Mouse (Mus musculus): ENCODE data around the gene Snd1. TPM values are rescaled to one million over a fixed set of nuclear protein-coding genes. Genes with fewer than 3 reads are reported as not detected.

Gene Snd1
- total and polyA plus RNA-seq, 2 experiments from 2014 or later = 54.7 to 120 TPM

DNA sequence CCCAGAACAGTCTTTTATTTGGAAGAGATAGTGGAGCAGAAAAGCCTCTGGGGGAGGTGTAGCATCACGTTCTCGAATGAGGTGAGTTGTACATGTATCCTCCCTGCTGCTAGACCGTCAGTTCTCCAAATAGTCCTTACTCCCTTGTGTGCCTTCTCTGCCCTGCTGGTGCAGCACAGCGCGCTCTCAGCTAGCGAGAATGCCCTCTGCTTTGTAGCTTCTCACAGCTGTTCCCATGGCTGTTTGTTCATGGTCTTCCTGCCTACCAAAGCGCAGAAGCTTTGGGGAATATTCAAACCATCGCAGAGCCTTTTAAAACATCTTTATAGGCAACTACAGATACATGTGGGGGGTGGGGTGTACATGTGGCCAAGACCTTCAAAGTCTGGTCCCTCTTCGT is 374.0 kb downstream of the Snd1 start:
- WGBS = 79% methylated on average over 9 of the region's 9 CpGs
- no peak for TF ChIP-seq CTCF (IDR thresholded peaks at IDR 0.05; ENCODE audit: low read depth)
- TF ChIP-seq EP300 (IDR thresholded peaks at IDR 0.05; ENCODE audit: low read depth) = no peak
- ATAC-seq (ENCODE audit: insufficient read depth, low read depth) (no peak), DNase-seq (ENCODE audit: low spot score) (no peak)
- H3K4me1 ChIP-seq (ENCODE audit: control insufficient read depth, insufficient read depth) = peaks cover 18% of the 10 kb centered on the region
- H3K9ac ChIP-seq (replicated peaks; ENCODE audit: low read depth, low read length) = no peak overlapping the region
- H3K9me3 ChIP-seq (replicated peaks; ENCODE audit: control insufficient read depth, low read length) = no peaks in the 10 kb centered on the region
- no peaks in the 10 kb centered on the region for H3K27me3 ChIP-seq (ENCODE audit: control insufficient read depth, insufficient read depth, low read length)
- H3K4me3 ChIP-seq (ENCODE audit: low read depth, low read length) = no peak overlapping the region
- no peak overlapping the region for H3K4me2 ChIP-seq (ENCODE audit: low read depth, low read length)
- H3K27ac ChIP-seq (ENCODE audit: low read depth) = no peak overlapping the region
- no peaks in the 10 kb centered on the region for H3K36me3 ChIP-seq (replicated peaks; ENCODE audit: control insufficient read depth, insufficient read depth, low read length)

DNA sequence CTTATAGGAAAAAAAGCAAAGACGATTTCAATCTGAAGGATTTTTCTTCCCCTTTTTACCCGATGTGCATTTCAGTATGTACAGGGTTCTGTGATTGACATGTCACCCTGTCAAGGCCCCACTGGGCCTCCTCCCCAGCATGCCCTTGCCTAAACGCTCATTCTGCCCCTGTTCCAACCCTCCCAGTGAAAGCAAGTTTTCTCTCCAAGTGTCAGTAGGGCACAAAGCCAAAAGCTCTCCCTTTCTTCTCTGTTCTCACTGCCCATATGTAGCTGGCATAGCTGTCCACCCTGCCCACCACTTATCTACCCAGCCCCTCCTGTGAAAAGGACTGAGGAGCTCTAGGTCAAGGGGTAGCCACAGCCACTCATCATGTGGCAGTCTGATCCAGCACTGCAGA is 374.4 kb downstream of the Snd1 start:
- TF ChIP-seq CTCF (IDR thresholded peaks at IDR 0.05; ENCODE audit: low read depth) (no peak), EP300 (IDR thresholded peaks at IDR 0.05; ENCODE audit: low read depth) (no peak)
- H3K27ac ChIP-seq (ENCODE audit: low read depth) = no peak overlapping the region
- H3K4me3 ChIP-seq (ENCODE audit: low read depth, low read length) = no peak overlapping the region
- no peak overlapping the region for H3K9ac ChIP-seq (replicated peaks; ENCODE audit: low read depth, low read length)
- no peaks in the 10 kb centered on the region for H3K36me3 ChIP-seq (replicated peaks; ENCODE audit: control insufficient read depth, insufficient read depth, low read length)
- no peaks in the 10 kb centered on the region for H3K27me3 ChIP-seq (ENCODE audit: control insufficient read depth, insufficient read depth, low read length)
- no peaks in the 10 kb centered on the region for H3K9me3 ChIP-seq (replicated peaks; ENCODE audit: control insufficient read depth, low read length)
- ATAC-seq (ENCODE audit: insufficient read depth, low read depth) = 0 out of 2 replicates have a peak, but pooled peaks have one; percentile 42
- H3K4me1 ChIP-seq (ENCODE audit: control insufficient read depth, insufficient read depth) = peaks cover 18% of the 10 kb centered on the region
- H3K4me2 ChIP-seq (ENCODE audit: low read depth, low read length) = no peak overlapping the region
- no peak for DNase-seq (ENCODE audit: low spot score)
- 33% methylated on average over 3 of the region's 3 CpGs for WGBS

DNA sequence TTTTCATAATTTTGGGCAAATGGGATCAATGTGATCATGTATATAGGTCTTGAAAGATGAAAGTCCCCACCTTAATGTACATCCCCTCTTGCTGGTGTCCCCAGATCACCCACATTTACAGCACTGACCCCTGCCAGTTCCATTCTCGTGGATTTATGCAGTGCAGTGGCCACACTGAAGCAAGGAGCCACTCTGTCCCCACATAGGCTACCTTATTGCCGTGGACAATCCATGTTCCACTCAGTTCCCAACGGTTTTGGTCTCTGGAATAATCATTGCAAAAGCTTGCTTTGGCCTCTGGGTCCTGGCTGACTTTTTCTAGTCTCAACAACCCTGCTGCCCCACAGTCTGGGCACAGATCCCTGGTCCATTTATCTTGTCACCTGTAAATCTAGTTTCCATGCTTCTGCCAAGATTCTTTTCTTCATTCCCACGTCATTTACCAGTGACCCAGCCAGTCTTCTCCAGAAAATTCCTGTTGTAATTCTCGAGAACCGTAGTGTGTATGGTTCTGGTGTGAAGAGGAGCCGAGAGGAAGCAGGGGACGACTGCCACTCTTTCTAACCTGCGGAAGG is 375.5 kb downstream of the Snd1 start:
- no peak for TF ChIP-seq EP300 (IDR thresholded peaks at IDR 0.05; ENCODE audit: low read depth)
- TF ChIP-seq CTCF (IDR thresholded peaks at IDR 0.05; ENCODE audit: low read depth) = no peak
- Histone ChIP-seq H3K4me3 (ENCODE audit: low read depth, low read length) (no peak overlapping the region), H3K36me3 (replicated peaks; ENCODE audit: control insufficient read depth, insufficient read depth, low read length) (no peaks in the 10 kb centered on the region), H3K9ac (replicated peaks; ENCODE audit: low read depth, low read length) (no peak overlapping the region), H3K4me2 (ENCODE audit: low read depth, low read length) (no peak overlapping the region), H3K4me1 (ENCODE audit: control insufficient read depth, insufficient read depth) (peaks cover 18% of the 10 kb centered on the region), H3K27ac (ENCODE audit: low read depth) (no peak overlapping the region), H3K9me3 (replicated peaks; ENCODE audit: control insufficient read depth, low read length) (no peaks in the 10 kb centered on the region), H3K27me3 (ENCODE audit: control insufficient read depth, insufficient read depth, low read length) (no peaks in the 10 kb centered on the region)
- no peak for ATAC-seq (ENCODE audit: insufficient read depth, low read depth)
- DNase-seq (ENCODE audit: low spot score) = no peak
- WGBS = 82% methylated on average over 9 of the region's 9 CpGs

DNA sequence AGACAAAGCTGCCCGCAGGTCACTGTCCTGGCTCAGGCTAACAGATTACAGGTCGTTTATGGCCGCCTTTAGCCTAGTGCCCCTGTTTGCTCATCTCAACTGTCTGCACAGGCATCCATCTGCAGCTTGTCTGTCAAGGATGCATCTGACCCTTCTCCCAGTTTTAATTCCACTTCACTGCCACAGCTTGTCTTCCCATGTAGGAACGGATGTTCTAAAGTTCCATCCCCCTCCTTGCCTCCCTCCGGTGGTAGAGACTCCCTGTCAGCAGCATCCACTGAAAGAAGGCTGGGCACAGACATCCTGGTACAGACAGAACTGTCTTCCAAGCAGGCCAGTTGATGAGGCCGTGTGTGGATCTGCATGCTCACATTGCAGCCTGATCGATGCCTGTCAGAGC is 377.4 kb downstream of the Snd1 start:
- Histone ChIP-seq H3K4me2 (ENCODE audit: low read depth, low read length) (no peak overlapping the region), H3K27ac (ENCODE audit: low read depth) (no peak overlapping the region), H3K9ac (replicated peaks; ENCODE audit: low read depth, low read length) (no peak overlapping the region), H3K27me3 (ENCODE audit: control insufficient read depth, insufficient read depth, low read length) (no peaks in the 10 kb centered on the region), H3K9me3 (replicated peaks; ENCODE audit: control insufficient read depth, low read length) (no peaks in the 10 kb centered on the region), H3K4me3 (ENCODE audit: low read depth, low read length) (no peak overlapping the region), H3K36me3 (replicated peaks; ENCODE audit: control insufficient read depth, insufficient read depth, low read length) (no peaks in the 10 kb centered on the region), H3K4me1 (ENCODE audit: control insufficient read depth, insufficient read depth) (peaks cover 18% of the 10 kb centered on the region)
- no peak for ATAC-seq (ENCODE audit: insufficient read depth, low read depth)
- 73% methylated on average over 7 of the region's 7 CpGs for WGBS
- no peak for DNase-seq (ENCODE audit: low spot score)
- TF ChIP-seq CTCF (IDR thresholded peaks at IDR 0.05; ENCODE audit: low read depth) = no peak
- no peak for TF ChIP-seq EP300 (IDR thresholded peaks at IDR 0.05; ENCODE audit: low read depth)

DNA sequence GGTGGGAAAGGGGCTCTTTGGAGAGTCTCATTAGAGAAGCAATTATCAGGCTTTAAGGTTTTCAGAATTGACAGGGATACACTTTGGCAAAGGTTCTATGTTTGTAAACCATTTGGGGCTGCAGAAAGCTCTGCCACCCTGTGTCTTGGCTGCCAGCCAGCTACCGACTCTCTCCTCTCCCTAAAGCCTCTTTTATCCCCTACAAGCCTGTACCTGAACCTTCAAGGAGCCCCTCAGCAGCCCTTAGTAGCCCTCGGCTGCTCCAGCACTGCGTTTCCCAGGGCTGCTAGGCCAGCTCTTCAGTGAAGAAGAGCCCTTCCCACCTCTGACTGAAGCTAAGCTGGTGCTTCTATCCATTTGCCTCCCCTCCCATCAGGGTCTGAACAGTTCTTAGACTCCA is 378.2 kb downstream of the Snd1 start:
- Histone ChIP-seq H3K4me1 (ENCODE audit: control insufficient read depth, insufficient read depth) (peaks cover 18% of the 10 kb centered on the region), H3K9me3 (replicated peaks; ENCODE audit: control insufficient read depth, low read length) (no peaks in the 10 kb centered on the region), H3K9ac (replicated peaks; ENCODE audit: low read depth, low read length) (no peak overlapping the region), H3K4me3 (ENCODE audit: low read depth, low read length) (no peak overlapping the region), H3K27ac (ENCODE audit: low read depth) (no peak overlapping the region), H3K36me3 (replicated peaks; ENCODE audit: control insufficient read depth, insufficient read depth, low read length) (no peaks in the 10 kb centered on the region), H3K27me3 (ENCODE audit: control insufficient read depth, insufficient read depth, low read length) (no peaks in the 10 kb centered on the region), H3K4me2 (ENCODE audit: low read depth, low read length) (no peak overlapping the region)
- TF ChIP-seq CTCF (IDR thresholded peaks at IDR 0.05; ENCODE audit: low read depth) (no peak), EP300 (IDR thresholded peaks at IDR 0.05; ENCODE audit: low read depth) (no peak)
- 31% methylated on average over 3 of the region's 3 CpGs for WGBS
- no peak for ATAC-seq (ENCODE audit: insufficient read depth, low read depth)
- DNase-seq (ENCODE audit: low spot score) = no peak

DNA sequence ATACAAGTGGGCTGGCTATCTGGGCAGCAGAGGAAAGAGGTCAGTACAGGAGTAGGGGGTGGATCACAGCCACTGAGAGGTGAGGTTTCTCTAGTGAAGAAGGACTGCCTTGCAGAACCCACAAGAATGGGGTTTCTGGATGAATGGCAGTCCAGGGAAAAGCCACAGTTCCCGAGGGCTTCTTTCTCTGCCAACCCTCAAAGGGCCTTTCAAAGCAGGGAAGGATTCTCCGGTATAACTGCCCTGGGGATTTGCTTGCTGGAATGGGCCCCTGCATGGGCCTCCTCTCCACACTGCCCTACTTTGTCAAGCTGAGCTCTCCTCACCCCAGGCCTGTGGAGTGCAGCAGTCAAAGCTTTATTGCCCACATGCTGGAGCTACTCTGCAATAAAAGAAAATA is 378.7 kb downstream of the Snd1 start:
- Histone ChIP-seq H3K9me3 (replicated peaks; ENCODE audit: control insufficient read depth, low read length) (no peaks in the 10 kb centered on the region), H3K27me3 (ENCODE audit: control insufficient read depth, insufficient read depth, low read length) (no peaks in the 10 kb centered on the region), H3K4me2 (ENCODE audit: low read depth, low read length) (no peak overlapping the region), H3K4me3 (ENCODE audit: low read depth, low read length) (no peak overlapping the region), H3K36me3 (replicated peaks; ENCODE audit: control insufficient read depth, insufficient read depth, low read length) (no peaks in the 10 kb centered on the region), H3K4me1 (ENCODE audit: control insufficient read depth, insufficient read depth) (peaks cover 18% of the 10 kb centered on the region), H3K27ac (ENCODE audit: low read depth) (no peak overlapping the region), H3K9ac (replicated peaks; ENCODE audit: low read depth, low read length) (no peak overlapping the region)
- 37% methylated on average over 2 of the region's 2 CpGs for WGBS
- no peak for DNase-seq (ENCODE audit: low spot score)
- ATAC-seq (ENCODE audit: insufficient read depth, low read depth) = no peak
- TF ChIP-seq EP300 (IDR thresholded peaks at IDR 0.05; ENCODE audit: low read depth) (no peak), CTCF (IDR thresholded peaks at IDR 0.05; ENCODE audit: low read depth) (no peak)
